Mouse (Mus musculus) erythroblast, embryonic 14.5 days (primary cell): ENCODE results near the gene Gm49322.

Experiments used
- GATA1 ChIP-seq: IDR thresholded peaks from 2 replicates; pipeline ENCODE4 v1.6.1; 2012; ENCODE audit warnings: low read length, inconsistent platforms, mixed read lengths
- TAL1 ChIP-seq: IDR thresholded peaks from 3 replicates; pipeline ENCODE4 v1.6.1; 2012; ENCODE audit warnings: low read length, inconsistent platforms, mixed read lengths

DNA sequence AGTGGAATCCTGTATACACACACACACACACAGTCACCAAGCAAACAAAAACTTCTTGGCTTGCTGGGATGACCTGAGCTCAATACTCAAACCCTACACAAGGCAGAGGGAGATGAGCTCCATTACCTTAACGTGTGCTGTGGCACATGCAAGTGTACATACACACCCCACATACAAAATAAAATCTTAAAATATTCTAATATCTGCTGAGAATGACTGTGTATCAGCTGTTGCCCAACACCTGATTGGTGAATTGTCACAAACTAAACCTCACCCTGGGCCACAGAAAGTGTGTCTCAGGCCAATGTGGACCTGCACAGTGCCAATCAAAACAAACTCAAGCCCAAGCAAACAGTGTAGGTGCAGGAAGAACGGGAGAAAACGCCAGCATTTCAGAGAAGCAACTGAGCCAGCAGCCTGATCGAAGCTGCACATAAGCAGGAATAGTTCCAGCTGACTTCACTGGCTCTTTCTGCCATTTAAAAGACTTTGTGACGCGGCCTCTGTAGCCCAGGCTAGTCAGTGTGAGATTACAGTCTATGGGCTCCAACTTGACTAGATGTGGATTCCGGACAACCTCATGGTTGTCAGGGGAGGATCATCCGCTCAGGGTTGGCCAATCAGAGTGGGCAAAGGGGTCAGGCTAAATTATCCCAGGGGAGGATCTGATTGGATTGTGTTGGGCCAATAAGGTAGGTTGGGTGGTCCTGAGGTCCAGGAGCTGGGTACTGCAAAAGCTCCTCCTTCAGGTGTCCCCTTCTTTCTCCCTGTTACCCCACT, 13.8 kb downstream of the Gm49322 start:
- TF ChIP-seq TAL1 = no peak
- TF ChIP-seq GATA1 = no peak
